Mouse (Mus musculus): Measurements from ENCODE around the gene Vsig8.

Vsig8 gene

DNA sequence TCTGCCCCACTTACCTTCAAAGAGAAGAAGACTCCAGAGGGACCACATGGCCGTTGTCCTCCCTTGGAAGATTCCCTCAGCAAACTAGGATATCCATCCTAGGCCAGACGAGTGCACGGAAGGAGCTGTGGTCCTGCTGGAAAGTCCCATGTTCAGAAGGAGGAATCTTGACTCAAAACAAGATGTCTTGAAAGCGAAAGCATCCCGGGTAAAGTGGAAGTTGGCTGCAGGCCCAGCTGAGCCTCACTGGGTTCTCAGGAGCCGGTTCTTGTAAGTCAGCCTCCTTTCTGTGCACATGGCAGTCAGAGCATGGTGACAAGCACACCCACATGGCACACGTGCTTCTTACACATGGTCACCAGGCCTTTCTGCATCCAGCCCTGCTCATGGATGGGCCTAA is 34.6 kb downstream of the Vsig8 start, which contains the start of gene Slamf8:
TSS of gene Slamf8 (minus strand) at position 184 of the 400 bp plus-strand sequence.
- peak; percentile 25 for DNase-seq (ENCODE audit: low spot score)

DNA sequence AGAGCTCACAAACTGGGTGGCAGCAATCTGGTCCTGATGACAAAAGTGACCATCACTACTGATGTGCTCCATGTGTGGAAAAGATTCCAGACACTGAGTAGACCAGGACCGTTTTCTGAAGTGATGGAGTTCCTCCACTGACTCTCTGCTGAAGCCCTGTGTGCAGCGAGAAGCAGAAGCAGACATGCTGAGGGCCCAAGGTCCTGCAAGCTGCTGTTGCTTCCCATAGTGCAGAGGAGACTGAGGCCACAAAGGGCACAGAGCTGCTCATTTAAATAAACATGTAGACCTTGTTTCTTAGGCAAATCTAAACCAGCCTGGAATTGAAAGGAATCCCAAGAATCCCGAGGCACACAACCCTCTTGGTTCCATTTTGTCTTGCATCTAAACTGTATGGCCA is 37.6 kb downstream of the Vsig8 start:
- no peak for DNase-seq (ENCODE audit: low spot score)

DNA sequence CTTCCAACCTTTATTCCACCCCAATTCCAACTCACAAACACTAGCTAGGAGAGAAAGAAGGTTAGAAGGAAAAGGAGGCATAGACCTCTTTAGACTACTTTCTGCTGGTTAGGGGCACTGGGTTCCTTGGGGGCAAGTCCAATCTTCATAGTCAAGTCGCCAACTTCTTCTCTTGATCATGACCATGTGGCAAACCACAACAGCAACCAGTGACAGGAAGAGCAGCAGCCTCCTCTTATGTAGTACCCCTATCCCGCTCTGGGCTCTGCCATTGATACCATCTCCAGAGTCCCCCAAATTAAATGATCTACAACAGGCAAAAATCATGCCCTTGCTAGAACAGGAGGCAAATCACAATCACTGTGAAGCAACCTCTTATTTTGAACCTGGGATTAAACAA is 38.2 kb downstream of the Vsig8 start:
- DNase-seq (ENCODE audit: low spot score): no peak

GRCm38 (mm10) chr1:172594495-172594894 is 38.8 kb downstream of the Vsig8 start:
- no peak for DNase-seq (ENCODE audit: low spot score)

DNA sequence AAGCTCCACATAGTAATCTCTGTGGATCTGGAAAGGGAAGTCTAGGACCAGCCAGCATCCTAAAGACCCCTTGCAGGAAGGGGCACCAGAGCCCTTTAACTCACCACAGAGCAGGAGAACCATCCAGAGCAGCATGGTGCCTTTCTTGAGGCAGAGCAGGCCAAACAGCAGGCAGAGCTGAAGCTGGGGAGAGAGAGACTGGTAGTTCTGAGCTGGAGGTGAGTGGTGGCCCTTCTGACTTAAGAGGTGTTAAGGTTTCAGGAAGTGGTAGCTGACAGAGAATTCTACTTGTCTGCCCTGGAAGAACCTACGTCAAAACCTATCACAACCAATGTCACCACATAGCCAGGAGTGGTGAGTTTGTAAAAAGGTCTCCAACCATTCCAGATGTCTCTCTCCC is 46.6 kb downstream of the Vsig8 start, which contains the start of gene Fcrl6:
TSS of gene Fcrl6 (minus strand) at position 226 of the 400 bp plus-strand sequence.
- no peak for DNase-seq (ENCODE audit: low spot score)

GRCm38 (mm10) chr1:172611304-172611703 is 55.6 kb downstream of the Vsig8 start:
- no peak for DNase-seq (ENCODE audit: low spot score)

- DNase-seq (ENCODE audit: low spot score): no peak
These were observed 57.0 kb downstream of the Vsig8 start for GRCm38 (mm10) chr1:172612745-172613144.

Measured in ovary, postnatal 36 days (tissue).